Mouse (Mus musculus): ENCODE results near the gene T2. TPM values are rescaled to one million over a fixed set of nuclear protein-coding genes. Genes with fewer than 3 reads are reported as not detected.

The T2 gene
- polyA plus RNA-seq (2017; shearing (Covaris generic)), result not detected

DNA sequence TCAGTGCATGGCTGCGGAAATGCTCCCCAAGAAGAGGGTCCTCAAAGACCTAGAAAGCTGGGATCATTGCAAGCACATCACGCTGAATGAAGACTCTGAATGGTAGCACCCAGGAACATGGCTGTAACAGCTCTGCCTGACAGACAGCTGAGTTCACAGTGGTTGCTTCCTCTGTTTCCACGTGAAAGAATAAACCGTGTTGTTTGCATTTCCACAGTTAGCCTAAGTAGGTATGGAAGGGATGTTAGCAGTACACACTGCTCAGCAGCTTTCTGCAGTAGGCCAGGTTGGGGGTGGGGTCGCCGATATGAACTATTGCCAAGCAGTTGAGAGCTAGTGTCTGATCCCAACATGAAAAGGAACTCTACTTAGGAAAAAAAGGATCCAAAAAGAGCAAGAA, at the start of gene T2:
T2 (plus strand) TSS at position 301 of the 400 bp plus-strand sequence.

GRCm38 (mm10) chr17:8310838-8311614, 44.8 kb upstream of the T2 start, which contains the start of gene Sft2d1:
Sft2d1 (plus strand) TSS chr17:8311102.

GRCm38 (mm10) chr17:8337159-8337558, 18.6 kb upstream of the T2 start, which contains the start of gene Prr18:
Prr18 (plus strand) TSS chr17:8337459.

DNA sequence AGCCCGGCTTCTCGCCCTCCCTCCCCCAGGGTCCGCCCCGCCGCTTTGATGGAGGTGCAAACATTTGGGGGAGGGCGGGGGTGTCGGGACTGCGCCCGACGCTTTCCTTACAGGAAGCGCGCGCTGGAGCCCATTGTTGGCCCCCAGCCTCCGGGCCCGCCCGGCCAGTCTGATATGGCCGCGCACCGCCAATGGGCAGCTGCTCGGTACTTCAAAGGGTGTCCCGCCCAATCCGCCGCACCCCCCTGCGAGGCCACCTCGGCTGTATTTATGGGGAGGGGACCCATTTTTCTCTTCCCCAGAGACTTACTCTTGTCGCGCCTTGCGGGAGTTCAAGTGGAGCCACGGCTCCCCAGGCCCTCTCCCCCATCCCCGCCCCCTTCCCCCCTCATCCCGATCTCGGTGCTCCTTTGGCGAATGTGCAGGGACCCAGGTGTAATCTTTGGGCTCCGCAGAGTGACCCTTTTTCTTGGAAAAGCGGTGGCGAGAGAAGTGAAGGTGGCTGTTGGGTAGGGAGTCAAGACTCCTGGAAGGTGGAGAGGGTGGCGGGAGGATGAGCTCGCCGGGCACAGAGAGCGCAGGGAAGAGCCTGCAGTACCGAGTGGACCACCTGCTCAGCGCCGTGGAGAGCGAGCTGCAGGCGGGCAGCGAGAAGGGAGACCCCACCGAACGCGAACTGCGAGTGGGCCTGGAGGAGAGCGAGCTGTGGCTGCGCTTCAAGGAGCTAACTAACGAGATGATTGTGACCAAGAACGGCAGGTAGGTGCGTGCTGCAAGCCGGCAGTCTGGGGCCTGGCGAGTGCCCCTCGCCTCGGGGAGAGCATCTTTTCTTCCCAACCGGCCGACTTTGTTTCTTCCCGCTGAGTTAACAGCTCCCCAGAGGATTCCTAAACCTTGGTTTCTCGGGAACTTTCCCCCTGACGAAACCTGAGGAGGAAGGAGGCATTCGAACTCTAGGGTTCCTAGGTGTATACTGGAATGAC, 78.5 kb downstream of the T2 start, which contains the start of gene T:
T (plus strand) TSS at position 446 of the 983 bp plus-strand sequence.

Other genes starting within 250 kb of the T2 start
- gene Gm49673, start 208.2 kb upstream of the T2 start, polyA plus RNA-seq (2017; shearing (Covaris generic)), result not detected
- 30.3 TPM for gene Rnaset2a, start 207.9 kb upstream of the T2 start, polyA plus RNA-seq (2017; shearing (Covaris generic))
- 27.2 TPM for gene Fgfr1op, start 190.5 kb upstream of the T2 start, polyA plus RNA-seq (2017; shearing (Covaris generic))
- gene Ccr6, start 119.9 kb upstream of the T2 start, polyA plus RNA-seq (2017; shearing (Covaris generic)), result 61.1 TPM
- gene Mpc1, start 73.1 kb upstream of the T2 start, polyA plus RNA-seq (2017; shearing (Covaris generic)), result 160 TPM
- 218 TPM for gene Sft2d1, start 44.9 kb upstream of the T2 start, polyA plus RNA-seq (2017; shearing (Covaris generic))
- gene Prr18, start 18.5 kb upstream of the T2 start, polyA plus RNA-seq (2017; shearing (Covaris generic)), result not detected
- gene T, start 78.4 kb downstream of the T2 start, polyA plus RNA-seq (2017; shearing (Covaris generic)), result not detected
- gene Pde10a, start 169.4 kb downstream of the T2 start, polyA plus RNA-seq (2017; shearing (Covaris generic)), result not detected
- 1.5 TPM for gene Gm17087, start 211.0 kb downstream of the T2 start, polyA plus RNA-seq (2017; shearing (Covaris generic))

All from activated CD4-positive, CD25-positive, alpha-beta regulatory T cell, adult 9 weeks (primary cell).